Mouse (Mus musculus) testis, postnatal 14 days (tissue): ENCODE results near the gene Grk3.

ENCODE experiments used
- DNase-seq: peaks from one replicate; pipeline ENCODE4 v3.0.0; 2021; ENCODE audit warnings: low spot score

Grk3 gene

GRCm38 (mm10) chr5:113008496-113008895 lies 7.1 kb downstream of the Grk3 start:
- DNase-seq: no peak

GRCm38 (mm10) chr5:113006997-113007396 lies 8.6 kb downstream of the Grk3 start:
- no peak for DNase-seq

GRCm38 (mm10) chr5:113005941-113006391 lies 9.6 kb downstream of the Grk3 start:
- DNase-seq: no peak

- no peak for DNase-seq
Measured at GRCm38 (mm10) chr5:113002821-113003380, 12.7 kb downstream of the Grk3 start.

GRCm38 (mm10) chr5:112999227-112999626 lies 16.4 kb downstream of the Grk3 start:
- peak; percentile 27 for DNase-seq

- DNase-seq: no peak
Measured at GRCm38 (mm10) chr5:112997516-112998186, 17.9 kb downstream of the Grk3 start.

- no peak for DNase-seq
Measured at GRCm38 (mm10) chr5:112991245-112991644, 24.3 kb downstream of the Grk3 start.

GRCm38 (mm10) chr5:112981931-112982330 lies 33.7 kb downstream of the Grk3 start:
- no peak for DNase-seq

GRCm38 (mm10) chr5:112979710-112980109 lies 35.9 kb downstream of the Grk3 start:
- no peak for DNase-seq

GRCm38 (mm10) chr5:112979195-112979594 lies 36.4 kb downstream of the Grk3 start:
- no peak for DNase-seq

- DNase-seq: no peak
Measured at GRCm38 (mm10) chr5:112977089-112977488, 38.5 kb downstream of the Grk3 start.

GRCm38 (mm10) chr5:112973596-112973995 lies 42.0 kb downstream of the Grk3 start:
- DNase-seq: no peak

GRCm38 (mm10) chr5:112972297-112972696 lies 43.3 kb downstream of the Grk3 start:
- DNase-seq: no peak

- no peak for DNase-seq
Measured at GRCm38 (mm10) chr5:112963495-112963894, 52.1 kb downstream of the Grk3 start.

GRCm38 (mm10) chr5:112962166-112962565 lies 53.4 kb downstream of the Grk3 start:
- DNase-seq: no peak

- DNase-seq: no peak
Measured at GRCm38 (mm10) chr5:112960911-112961310, 54.7 kb downstream of the Grk3 start.

- DNase-seq: no peak
Measured at GRCm38 (mm10) chr5:112958293-112958692, 57.3 kb downstream of the Grk3 start.

GRCm38 (mm10) chr5:112956841-112957240 lies 58.8 kb downstream of the Grk3 start:
- no peak for DNase-seq

GRCm38 (mm10) chr5:112956368-112956767 lies 59.2 kb downstream of the Grk3 start:
- DNase-seq: no peak

GRCm38 (mm10) chr5:112950847-112951246 lies 64.7 kb downstream of the Grk3 start:
- no peak for DNase-seq

GRCm38 (mm10) chr5:112945925-112946324 lies 69.7 kb downstream of the Grk3 start:
- no peak for DNase-seq

- no peak for DNase-seq
Measured at GRCm38 (mm10) chr5:112942244-112942643, 73.3 kb downstream of the Grk3 start.

- no peak for DNase-seq
Measured at GRCm38 (mm10) chr5:112941001-112941400, 74.6 kb downstream of the Grk3 start.

- no peak for DNase-seq
Measured at GRCm38 (mm10) chr5:112936632-112937031, 79.0 kb downstream of the Grk3 start.
